Mouse (Mus musculus): ENCODE results near the gene Vmn1r72.
"Not testable (repeated sequence)": the region's sequence is repeated elsewhere in the genome, so short reads cannot be mapped to it uniquely, and the experiment has no call there.

The Vmn1r72 gene

DNA sequence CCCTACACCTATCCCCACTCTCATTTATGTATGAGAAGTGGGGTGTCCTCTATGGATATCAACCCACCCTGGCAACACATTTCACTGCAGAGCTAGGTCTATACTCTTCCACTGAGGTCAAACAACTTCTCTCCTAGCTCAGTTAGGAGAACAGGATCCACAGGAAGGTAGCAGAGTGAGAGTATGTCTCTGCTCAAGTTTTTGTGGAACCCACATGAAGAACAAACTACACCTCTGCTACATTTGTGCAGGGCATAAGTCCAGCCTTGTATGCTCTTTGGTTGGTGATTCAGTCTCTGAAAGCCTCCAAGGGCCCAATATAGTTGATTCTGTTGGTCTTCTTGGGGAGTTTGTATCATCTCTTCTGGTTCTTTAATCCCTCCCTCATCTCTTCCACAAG, at the start of gene Vmn1r72:
Gene Vmn1r72 (minus strand): TSS at position 101 of the 400 bp plus-strand sequence.
- not testable (repeated sequence) for DNase-seq

DNA sequence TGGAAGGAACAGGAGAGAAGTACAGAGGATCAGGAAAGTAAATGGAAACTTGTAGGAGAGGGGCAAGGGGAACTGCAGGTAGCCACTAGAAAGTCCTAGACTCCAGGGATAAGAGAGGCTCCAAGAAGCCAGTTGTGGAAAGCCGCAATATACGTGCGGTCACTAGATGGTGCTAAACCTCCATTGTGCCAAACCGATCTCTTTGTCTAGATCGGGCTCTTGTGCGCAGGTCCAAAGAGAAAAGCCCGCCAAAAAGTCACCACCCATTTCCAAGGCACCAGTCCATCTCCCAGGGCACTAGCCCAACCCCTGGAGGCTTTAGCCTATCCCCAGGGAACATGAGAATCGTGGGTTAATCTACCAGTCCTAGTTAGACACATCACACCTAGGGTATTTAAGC, 62.9 kb downstream of the Vmn1r72 start:
- not testable (repeated sequence) for DNase-seq
